Mouse (Mus musculus): Measurements from ENCODE around the gene Mgl2. TPM values are rescaled to one million over a fixed set of nuclear protein-coding genes. Genes with fewer than 3 reads are reported as not detected.
A peak's percentile ranks its signal among the peaks of the same experiment; 100 is the strongest.
"Not testable (repeated sequence)": the region's sequence is repeated elsewhere in the genome, so short reads cannot be mapped to it uniquely, and the experiment has no call there.

Gene Mgl2
- total and polyA plus RNA-seq, 2 experiments from 2014 or later: 0.11 to 0.60 TPM

DNA sequence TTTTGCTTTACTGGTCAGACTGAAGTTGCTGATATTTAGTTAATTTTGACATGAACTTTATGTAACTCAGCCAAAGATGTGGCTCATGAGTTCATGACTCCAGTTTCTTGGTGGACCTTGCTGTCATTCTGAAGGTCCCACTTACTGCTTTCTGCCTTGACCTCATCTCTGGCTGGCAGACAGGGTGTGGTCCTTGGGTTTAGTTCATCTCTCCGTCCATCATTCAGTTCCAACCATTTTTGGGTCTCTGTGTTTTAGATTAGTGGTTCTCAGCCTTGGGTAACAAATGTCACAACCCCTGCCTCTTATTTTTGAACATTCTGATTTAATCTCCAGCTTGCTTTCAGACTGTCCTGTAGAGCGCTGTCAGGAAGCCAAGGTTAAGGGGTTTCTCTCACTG lies 30.3 kb upstream of the Mgl2 start:
- Histone ChIP-seq H3K4me2 (ENCODE audit: low read depth, low read length, poor library complexity, severe bottlenecking) (no peak overlapping the region), H3K27ac (ENCODE audit: low read depth, low read length) (no peak overlapping the region), H3K9ac (replicated peaks; ENCODE audit: low read length, poor library complexity, severe bottlenecking) (no peak overlapping the region), H3K27me3 (ENCODE audit: insufficient read depth, low read length) (no peaks in the 10 kb centered on the region), H3K4me1 (ENCODE audit: insufficient read depth, low read length) (no peaks in the 10 kb centered on the region), H3K4me3 (ENCODE audit: low read depth, low read length) (no peak overlapping the region), H3K9me3 (ENCODE audit: low read length) (no peaks in the 10 kb centered on the region), H3K36me3 (ENCODE audit: insufficient read depth, low read length) (no peaks in the 10 kb centered on the region)
- DNase-seq (ENCODE audit: low spot score) (no peak), ATAC-seq (ENCODE audit: low FRiP score) (no peak)
- 90% methylated on average over 2 of the region's 2 CpGs for WGBS
- no peak for TF ChIP-seq CTCF (IDR thresholded peaks at IDR 0.05)

DNA sequence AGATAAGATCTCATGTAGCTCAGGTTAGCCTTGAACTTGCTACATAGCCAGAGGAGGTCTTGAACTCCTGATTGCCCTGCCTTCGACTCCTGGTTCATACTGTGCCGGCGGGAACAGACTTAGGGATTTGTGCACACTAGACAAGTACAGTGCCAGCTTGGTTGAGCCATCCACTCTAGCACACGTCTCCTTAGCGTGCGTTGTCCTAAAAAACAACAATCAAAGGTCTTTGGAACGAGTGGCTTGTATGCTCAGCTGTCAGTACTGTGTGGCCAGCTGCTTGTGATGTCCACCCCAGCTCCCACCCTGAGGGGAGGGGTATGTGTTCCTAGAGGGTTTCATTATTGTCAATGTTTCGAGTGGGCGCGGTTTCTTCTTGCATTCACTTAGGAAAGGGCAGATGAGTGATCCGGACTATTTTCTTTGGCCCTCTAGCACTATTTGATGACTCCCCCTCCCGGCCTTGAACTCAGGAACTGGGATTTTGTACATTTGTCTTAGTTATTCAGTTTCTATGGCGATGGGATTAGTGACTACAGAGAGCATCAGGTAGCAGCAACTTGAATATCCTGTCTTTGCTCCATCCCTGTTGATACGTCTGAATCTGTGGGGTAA lies 26.3 kb upstream of the Mgl2 start:
- Histone ChIP-seq H3K27me3 (ENCODE audit: insufficient read depth, low read length) (no peaks in the 10 kb centered on the region), H3K9ac (replicated peaks; ENCODE audit: low read length, poor library complexity, severe bottlenecking) (no peak overlapping the region), H3K36me3 (ENCODE audit: insufficient read depth, low read length) (no peaks in the 10 kb centered on the region), H3K4me1 (ENCODE audit: insufficient read depth, low read length) (no peaks in the 10 kb centered on the region), H3K4me2 (ENCODE audit: low read depth, low read length, poor library complexity, severe bottlenecking) (no peak overlapping the region), H3K9me3 (ENCODE audit: low read length) (no peaks in the 10 kb centered on the region), H3K27ac (ENCODE audit: low read depth, low read length) (no peak overlapping the region), H3K4me3 (ENCODE audit: low read depth, low read length) (no peak overlapping the region)
- ATAC-seq (ENCODE audit: low FRiP score) (no peak), DNase-seq (ENCODE audit: low spot score) (no peak)
- WGBS: 81% methylated on average over 14 of the region's 14 CpGs
- no peak for TF ChIP-seq CTCF (IDR thresholded peaks at IDR 0.05)

DNA sequence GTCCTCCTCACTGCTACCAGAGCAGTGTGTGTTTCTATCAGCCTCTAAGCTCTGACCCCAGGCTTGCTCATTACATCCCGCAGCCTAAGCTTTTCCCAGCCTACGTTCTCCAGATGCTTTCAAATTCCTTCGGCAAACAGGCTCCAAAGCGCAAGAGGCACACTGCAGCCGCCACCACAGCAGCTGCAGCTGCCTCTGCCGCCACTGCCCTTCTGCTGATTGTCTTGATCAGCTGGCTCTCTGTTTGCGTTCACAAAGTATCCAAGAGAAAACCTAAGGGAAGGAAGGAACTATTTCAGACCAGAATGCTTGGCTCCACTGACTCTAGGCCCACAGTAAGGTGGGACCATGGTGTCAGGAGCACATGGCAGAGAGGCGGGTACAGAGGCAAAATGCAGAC lies 23.0 kb upstream of the Mgl2 start:
- Histone ChIP-seq H3K4me2 (ENCODE audit: low read depth, low read length, poor library complexity, severe bottlenecking) (no peak overlapping the region), H3K36me3 (ENCODE audit: insufficient read depth, low read length) (no peaks in the 10 kb centered on the region), H3K4me1 (ENCODE audit: insufficient read depth, low read length) (no peaks in the 10 kb centered on the region), H3K4me3 (ENCODE audit: low read depth, low read length) (no peak overlapping the region), H3K27me3 (ENCODE audit: insufficient read depth, low read length) (no peaks in the 10 kb centered on the region), H3K9me3 (ENCODE audit: low read length) (no peaks in the 10 kb centered on the region), H3K9ac (replicated peaks; ENCODE audit: low read length, poor library complexity, severe bottlenecking) (no peak overlapping the region), H3K27ac (ENCODE audit: low read depth, low read length) (no peak overlapping the region)
- DNase-seq (ENCODE audit: low spot score): no peak
- TF ChIP-seq CTCF (IDR thresholded peaks at IDR 0.05): no peak
- no peak for ATAC-seq (ENCODE audit: low FRiP score)
- 75% methylated on average over 8 of the region's 8 CpGs for WGBS

DNA sequence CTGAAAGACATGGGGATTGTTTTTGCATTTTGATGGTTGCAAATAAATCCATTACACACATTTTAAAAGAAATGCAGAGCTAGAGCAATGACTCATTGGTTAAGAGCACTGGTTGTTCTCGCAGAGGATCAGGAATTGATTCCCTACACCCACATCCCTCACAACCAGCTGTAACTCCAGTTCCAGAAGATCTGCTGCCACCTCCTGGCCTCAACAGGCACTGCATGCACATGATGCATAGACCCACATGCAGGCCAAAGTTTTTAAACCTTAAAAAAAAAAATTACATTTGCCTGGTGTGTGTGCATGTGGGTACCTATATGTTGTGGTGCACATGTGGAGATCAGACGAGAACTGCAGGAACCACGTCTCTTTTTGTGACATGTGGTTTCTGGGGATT lies 20.0 kb upstream of the Mgl2 start:
- WGBS: 67% methylated on average over 3 of the region's 3 CpGs
- H3K4me1 ChIP-seq (ENCODE audit: insufficient read depth, low read length): no peaks in the 10 kb centered on the region
- H3K27ac ChIP-seq (ENCODE audit: low read depth, low read length): no peak overlapping the region
- no peak for ATAC-seq (ENCODE audit: low FRiP score)
- no peaks in the 10 kb centered on the region for H3K9me3 ChIP-seq (ENCODE audit: low read length)
- TF ChIP-seq CTCF (IDR thresholded peaks at IDR 0.05): peak; percentile 68
- H3K4me3 ChIP-seq (ENCODE audit: low read depth, low read length): no peak overlapping the region
- DNase-seq (ENCODE audit: low spot score): peak; percentile 6
- no peaks in the 10 kb centered on the region for H3K36me3 ChIP-seq (ENCODE audit: insufficient read depth, low read length)
- no peak overlapping the region for H3K4me2 ChIP-seq (ENCODE audit: low read depth, low read length, poor library complexity, severe bottlenecking)
- no peaks in the 10 kb centered on the region for H3K27me3 ChIP-seq (ENCODE audit: insufficient read depth, low read length)
- no peak overlapping the region for H3K9ac ChIP-seq (replicated peaks; ENCODE audit: low read length, poor library complexity, severe bottlenecking)

DNA sequence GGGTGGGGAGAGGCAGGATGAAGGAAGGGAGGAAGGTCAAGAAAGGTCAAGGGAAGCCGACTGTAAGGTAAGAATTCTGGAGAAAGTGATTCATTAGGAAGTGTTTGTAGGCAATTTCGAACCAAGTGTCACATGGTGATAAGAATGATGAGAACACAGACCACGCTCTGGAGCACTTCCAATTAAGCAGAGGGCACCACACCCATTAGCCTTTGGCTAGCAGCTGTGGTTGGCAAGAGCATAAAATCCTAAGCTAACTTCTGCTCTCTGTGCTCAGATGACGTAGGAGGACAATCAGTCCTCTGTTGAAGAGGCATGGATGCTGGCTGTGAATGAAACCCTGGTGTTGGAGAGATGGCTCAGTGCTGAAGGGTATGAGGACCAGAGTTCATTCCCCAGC lies 15.6 kb upstream of the Mgl2 start:
- Histone ChIP-seq H3K36me3 (ENCODE audit: insufficient read depth, low read length) (no peaks in the 10 kb centered on the region), H3K9ac (replicated peaks; ENCODE audit: low read length, poor library complexity, severe bottlenecking) (no peak overlapping the region), H3K4me1 (ENCODE audit: insufficient read depth, low read length) (no peaks in the 10 kb centered on the region), H3K9me3 (ENCODE audit: low read length) (no peaks in the 10 kb centered on the region), H3K4me2 (ENCODE audit: low read depth, low read length, poor library complexity, severe bottlenecking) (no peak overlapping the region), H3K4me3 (ENCODE audit: low read depth, low read length) (no peak overlapping the region), H3K27me3 (ENCODE audit: insufficient read depth, low read length) (no peaks in the 10 kb centered on the region), H3K27ac (ENCODE audit: low read depth, low read length) (no peak overlapping the region)
- TF ChIP-seq CTCF (IDR thresholded peaks at IDR 0.05): no peak
- DNase-seq (ENCODE audit: low spot score) (no peak), ATAC-seq (ENCODE audit: low FRiP score) (no peak)
- 80% methylated on average over 4 of the region's 4 CpGs for WGBS

DNA sequence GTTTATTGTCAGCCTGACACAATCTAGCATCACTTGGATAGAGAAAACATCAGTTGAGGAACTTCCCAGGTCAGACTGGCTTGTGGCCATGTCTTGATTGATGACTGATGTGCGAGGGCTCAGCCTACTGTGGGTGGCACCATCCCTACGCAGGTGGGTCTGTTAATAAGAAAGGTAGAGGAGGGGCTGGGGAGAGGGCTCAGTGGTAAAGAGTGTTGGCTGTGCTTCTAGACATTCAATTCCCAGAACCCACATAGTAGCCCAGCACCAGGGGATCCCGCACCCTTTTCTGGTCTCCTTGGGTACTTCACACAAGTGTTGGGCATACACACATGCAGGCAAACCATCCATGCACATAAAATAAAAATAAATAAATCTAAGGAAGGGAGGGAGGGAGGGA lies 14.2 kb upstream of the Mgl2 start:
- no peaks in the 10 kb centered on the region for H3K27me3 ChIP-seq (ENCODE audit: insufficient read depth, low read length)
- H3K9ac ChIP-seq (replicated peaks; ENCODE audit: low read length, poor library complexity, severe bottlenecking): no peak overlapping the region
- no peak for TF ChIP-seq CTCF (IDR thresholded peaks at IDR 0.05)
- H3K36me3 ChIP-seq (ENCODE audit: insufficient read depth, low read length): no peaks in the 10 kb centered on the region
- ATAC-seq (ENCODE audit: low FRiP score) (no peak), DNase-seq (ENCODE audit: low spot score) (no peak)
- H3K4me1 ChIP-seq (ENCODE audit: insufficient read depth, low read length): no peaks in the 10 kb centered on the region
- H3K9me3 ChIP-seq (ENCODE audit: low read length): no peaks in the 10 kb centered on the region
- WGBS: 91% methylated on average over 3 of the region's 3 CpGs
- no peak overlapping the region for H3K4me2 ChIP-seq (ENCODE audit: low read depth, low read length, poor library complexity, severe bottlenecking)
- no peak overlapping the region for H3K4me3 ChIP-seq (ENCODE audit: low read depth, low read length)
- no peak overlapping the region for H3K27ac ChIP-seq (ENCODE audit: low read depth, low read length)

DNA sequence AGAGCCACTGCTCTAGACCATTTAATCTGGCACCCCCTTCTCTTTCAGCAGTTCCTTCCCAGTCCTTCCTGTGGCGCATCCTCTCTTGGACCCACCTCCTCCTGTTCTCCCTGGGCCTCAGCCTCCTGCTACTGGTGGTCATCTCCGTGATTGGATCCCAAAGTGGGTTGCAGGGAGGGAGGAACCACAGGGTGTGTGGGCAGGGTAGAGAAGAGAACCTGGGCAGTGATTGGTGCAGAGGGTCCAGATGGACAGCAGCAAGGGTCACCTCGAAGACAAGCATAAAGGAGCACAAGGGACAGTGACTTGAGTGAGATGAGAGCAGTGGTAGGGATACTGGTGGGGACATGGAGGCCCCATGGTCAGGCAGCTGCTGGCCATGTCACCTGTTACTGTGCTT lies 4.9 kb downstream of the Mgl2 start:
- WGBS: 68% methylated on average over 3 of the region's 3 CpGs
- not testable (repeated sequence) for H3K9me3 ChIP-seq (ENCODE audit: low read length)

DNA sequence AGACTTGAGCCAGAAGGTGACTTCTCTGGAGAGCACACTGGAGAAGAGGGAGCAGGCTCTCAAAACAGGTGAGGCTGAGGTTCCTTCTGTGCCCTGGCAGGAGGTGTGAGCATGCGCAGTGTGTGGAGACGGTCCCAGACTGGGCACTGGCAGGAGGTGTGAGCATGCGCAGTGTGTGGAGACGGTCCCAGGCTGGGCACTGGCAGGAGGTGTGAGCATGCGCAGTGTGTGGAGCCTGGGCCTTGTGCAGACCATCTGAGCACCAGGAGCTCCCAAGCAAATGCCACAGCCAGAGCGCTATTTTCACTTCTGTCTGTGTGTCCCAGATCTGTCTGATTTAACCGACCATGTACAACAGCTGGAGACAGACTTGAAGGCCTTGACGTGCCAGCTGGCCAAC lies 5.8 kb downstream of the Mgl2 start:
- not testable (repeated sequence) for H3K4me1 ChIP-seq (ENCODE audit: insufficient read depth, low read length); H3K9me3 ChIP-seq (ENCODE audit: low read length); H3K27me3 ChIP-seq (ENCODE audit: insufficient read depth, low read length); H3K4me3 ChIP-seq (ENCODE audit: low read depth, low read length); ATAC-seq (ENCODE audit: low FRiP score); H3K27ac ChIP-seq (ENCODE audit: low read depth, low read length); H3K9ac ChIP-seq (replicated peaks; ENCODE audit: low read length, poor library complexity, severe bottlenecking); H3K36me3 ChIP-seq (ENCODE audit: insufficient read depth, low read length); H3K4me2 ChIP-seq (ENCODE audit: low read depth, low read length, poor library complexity, severe bottlenecking); DNase-seq (ENCODE audit: low spot score)
- 87% methylated on average over 8 of the region's 8 CpGs for WGBS

More for the DNA sequence above, 4.9 kb downstream of the Mgl2 start:
- H3K9ac ChIP-seq (replicated peaks; ENCODE audit: low read length, poor library complexity, severe bottlenecking); H3K4me2 ChIP-seq (ENCODE audit: low read depth, low read length, poor library complexity, severe bottlenecking); H3K36me3 ChIP-seq (ENCODE audit: insufficient read depth, low read length); H3K27ac ChIP-seq (ENCODE audit: low read depth, low read length); H3K27me3 ChIP-seq (ENCODE audit: insufficient read depth, low read length); H3K4me3 ChIP-seq (ENCODE audit: low read depth, low read length); ATAC-seq (ENCODE audit: low FRiP score); DNase-seq (ENCODE audit: low spot score); H3K4me1 ChIP-seq (ENCODE audit: insufficient read depth, low read length): not testable (repeated sequence)
